Mouse (Mus musculus) activated CD4-positive, CD25-positive, alpha-beta regulatory T cell, adult 4 months (primary cell): ENCODE results near the gene Gm3448. TPM values are rescaled to one million over a fixed set of nuclear protein-coding genes. Genes with fewer than 3 reads are reported as not detected.
"Not testable (repeated sequence)": the region's sequence is repeated elsewhere in the genome, so short reads cannot be mapped to it uniquely, and the experiment has no call there.

Experiments used
- ATAC-seq: one replicate; pipeline ENCODE4 v1.8.0; 2017
- polyA plus RNA-seq, 2 experiments: library from polyadenylated mRNA; unstranded; fragments of 100-300 nt; shearing (Covaris generic); gene quantifications; one replicate each; pipeline ENCODE4 v1.2.1; 2017

Gene Gm3448
- polyA plus RNA-seq, 2 experiments from 2014 or later = 2.1 to 4.7 TPM

- not testable (repeated sequence) for ATAC-seq
Observed at GRCm38 (mm10) chr17:15025513-15025912, 15.8 kb downstream of the Gm3448 start.

GRCm38 (mm10) chr17:15024502-15025193 is 16.7 kb downstream of the Gm3448 start:
- ATAC-seq = peak; percentile 55

DNA sequence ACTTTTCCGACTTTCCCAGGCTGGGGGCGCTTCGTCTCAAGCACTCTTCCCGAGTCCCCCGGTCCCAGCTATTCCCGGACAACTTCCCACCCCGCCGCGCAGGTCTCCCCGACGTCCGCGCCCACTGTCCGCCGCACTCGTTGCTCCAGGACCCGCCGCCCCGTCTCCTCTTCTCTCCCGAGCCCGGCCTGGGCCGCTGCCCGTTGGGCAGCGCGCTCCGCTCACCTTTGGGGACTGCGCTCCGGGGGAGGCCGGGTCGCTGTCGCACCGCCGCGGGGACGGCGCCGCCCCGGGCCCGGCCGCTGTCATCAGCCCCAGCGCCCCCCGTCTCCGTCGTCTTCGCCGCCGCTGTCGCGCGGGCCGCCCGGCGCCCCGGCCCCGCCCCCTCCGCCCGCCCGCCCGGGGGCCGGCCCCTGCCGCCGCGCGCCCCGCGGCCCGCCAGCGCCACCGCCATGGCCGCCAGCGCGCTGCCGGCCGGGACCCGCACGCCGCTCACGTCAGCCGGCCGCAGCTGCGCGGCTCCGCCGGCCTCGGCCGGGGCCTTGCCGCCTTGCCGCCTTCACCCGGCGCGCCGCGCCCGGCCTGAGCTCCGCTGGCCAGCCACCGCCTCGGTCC is 17.4 kb downstream of the Gm3448 start:
- ATAC-seq = peak; percentile 57

DNA sequence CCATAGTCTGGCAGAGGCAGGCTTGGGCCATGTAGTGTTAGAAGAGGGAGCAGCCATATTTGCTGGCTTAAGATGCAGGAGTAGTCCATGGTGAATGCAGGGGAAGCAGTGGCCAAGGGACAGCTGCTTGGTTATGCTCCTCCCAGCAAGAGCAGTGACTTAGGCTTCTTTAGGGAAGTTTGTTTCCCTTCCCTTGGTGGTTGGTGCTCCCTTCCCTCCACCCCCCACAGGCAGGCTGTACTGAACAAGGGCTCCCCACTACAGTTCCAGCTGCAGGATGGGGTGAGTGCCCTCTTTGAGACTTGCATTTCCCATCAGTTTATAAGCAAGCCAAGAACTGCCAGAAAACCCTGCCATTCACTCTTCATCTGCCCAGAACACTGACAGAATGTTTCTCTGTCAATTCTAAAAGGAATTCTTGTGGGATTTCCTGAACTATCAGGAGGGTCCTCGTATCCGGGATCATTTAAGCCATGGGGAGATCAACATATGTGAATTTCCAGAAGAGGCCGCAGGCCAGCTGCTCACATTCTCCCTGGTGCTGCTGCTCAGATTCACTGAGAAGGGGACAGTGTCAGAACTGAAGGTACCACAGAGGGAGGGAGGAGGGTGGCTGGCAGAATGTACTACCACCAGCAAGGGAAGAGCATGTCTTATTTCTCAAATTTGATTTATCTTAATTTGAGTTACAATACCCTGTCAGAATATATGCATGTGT is 19.7 kb downstream of the Gm3448 start:
- not testable (repeated sequence) for ATAC-seq

DNA sequence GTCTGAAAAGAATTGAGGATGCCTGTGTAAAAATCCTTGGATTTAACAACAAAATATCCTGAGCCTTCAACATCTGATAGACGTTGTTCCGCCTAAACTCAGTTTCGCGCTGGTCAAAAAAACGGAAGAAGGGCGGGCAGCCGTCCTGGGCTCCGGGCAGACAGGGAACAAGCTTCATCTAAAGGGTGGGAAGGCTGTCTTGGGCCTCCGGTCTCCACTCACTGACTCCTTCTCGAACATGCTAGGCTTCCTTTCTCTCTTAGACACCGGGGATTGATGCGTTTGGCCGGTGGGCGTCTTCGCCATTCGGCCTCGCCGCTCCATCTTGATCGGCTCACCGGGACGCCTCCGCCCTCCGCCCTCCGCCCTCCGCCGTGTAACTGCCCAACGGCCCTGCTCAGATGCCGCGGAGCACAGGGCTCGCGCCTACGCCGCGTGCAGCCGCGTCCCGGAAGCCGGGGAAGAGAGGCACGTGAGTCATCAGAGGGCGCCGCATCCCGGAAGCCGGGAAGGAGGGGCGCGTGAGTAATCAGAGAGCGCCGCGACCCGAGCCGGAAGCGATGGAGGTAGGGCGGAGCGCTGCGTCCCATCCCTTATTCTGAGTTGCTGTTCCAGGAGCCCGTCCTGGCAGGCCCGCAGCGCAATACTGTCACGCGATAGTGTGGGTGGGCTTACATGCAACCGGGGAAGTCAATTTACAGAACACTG is 31.5 kb downstream of the Gm3448 start, which contains the start of gene Gm3435:
Gene Gm3435 (plus strand): TSS at position 471 of the 708 bp plus-strand sequence.
- peak; percentile 92 for ATAC-seq

DNA sequence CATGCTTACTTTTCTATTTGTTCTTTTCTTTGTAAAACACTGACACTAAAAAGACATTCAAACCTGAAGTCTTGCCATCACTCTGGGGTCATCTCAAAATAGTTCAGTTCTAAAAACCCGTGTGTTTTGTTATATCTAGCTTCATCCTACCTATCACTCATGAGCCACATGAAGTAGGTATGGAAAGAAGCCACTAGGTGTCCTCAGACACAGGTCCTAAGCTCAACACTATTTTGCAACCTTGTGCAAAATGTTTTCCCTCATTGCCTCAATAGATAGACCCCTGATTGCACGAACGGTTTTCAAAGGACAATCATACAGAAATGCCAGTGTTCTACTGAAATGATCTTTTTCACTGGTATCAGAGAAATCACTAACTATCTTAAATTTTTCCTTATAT is 32.2 kb downstream of the Gm3448 start:
- peak; percentile 64 for ATAC-seq

- ATAC-seq = not testable (repeated sequence)
Observed at GRCm38 (mm10) chr17:15000047-15000446, 41.3 kb downstream of the Gm3448 start.

GRCm38 (mm10) chr17:14994140-14994539 is 47.2 kb downstream of the Gm3448 start:
- ATAC-seq = not testable (repeated sequence)

GRCm38 (mm10) chr17:14993139-14993832 is 48.1 kb downstream of the Gm3448 start:
- ATAC-seq = peak; percentile 43

DNA sequence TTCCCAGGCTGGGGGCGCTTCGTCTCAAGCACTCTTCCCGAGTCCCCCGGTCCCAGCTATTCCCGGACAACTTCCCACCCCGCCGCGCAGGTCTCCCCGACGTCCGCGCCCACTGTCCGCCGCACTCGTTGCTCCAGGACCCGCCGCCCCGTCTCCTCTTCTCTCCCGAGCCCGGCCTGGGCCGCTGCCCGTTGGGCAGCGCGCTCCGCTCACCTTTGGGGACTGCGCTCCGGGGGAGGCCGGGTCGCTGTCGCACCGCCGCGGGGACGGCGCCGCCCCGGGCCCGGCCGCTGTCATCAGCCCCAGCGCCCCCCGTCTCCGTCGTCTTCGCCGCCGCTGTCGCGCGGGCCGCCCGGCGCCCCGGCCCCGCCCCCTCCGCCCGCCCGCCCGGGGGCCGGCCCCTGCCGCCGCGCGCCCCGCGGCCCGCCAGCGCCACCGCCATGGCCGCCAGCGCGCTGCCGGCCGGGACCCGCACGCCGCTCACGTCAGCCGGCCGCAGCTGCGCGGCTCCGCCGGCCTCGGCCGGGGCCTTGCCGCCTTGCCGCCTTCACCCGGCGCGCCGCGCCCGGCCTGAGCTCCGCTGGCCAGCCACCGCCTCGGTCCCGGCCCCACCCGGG is 48.7 kb downstream of the Gm3448 start:
- peak; percentile 64 for ATAC-seq

DNA sequence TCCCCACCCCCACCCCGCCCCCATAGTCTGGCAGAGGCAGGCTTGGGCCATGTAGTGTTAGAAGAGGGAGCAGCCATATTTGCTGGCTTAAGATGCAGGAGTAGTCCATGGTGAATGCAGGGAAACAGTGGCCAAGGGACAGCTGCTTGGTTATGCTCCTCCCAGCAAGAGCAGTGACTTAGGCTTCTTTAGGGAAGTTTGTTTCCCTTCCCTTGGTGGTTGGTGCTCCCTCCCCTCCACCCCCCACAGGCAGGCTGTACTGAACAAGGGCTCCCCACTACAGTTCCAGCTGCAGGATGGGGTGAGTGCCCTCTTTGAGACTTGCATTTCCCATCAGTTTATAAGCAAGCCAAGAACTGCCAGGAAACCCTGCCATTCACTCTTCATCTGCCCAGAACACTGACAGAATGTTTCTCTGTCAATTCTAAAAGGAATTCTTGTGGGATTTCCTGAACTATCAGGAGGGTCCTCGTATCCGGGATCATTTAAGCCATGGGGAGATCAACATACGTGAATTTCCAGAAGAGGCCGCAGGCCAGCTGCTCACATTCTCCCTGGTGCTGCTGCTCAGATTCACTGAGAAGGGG is 51.1 kb downstream of the Gm3448 start:
- ATAC-seq = not testable (repeated sequence)

DNA sequence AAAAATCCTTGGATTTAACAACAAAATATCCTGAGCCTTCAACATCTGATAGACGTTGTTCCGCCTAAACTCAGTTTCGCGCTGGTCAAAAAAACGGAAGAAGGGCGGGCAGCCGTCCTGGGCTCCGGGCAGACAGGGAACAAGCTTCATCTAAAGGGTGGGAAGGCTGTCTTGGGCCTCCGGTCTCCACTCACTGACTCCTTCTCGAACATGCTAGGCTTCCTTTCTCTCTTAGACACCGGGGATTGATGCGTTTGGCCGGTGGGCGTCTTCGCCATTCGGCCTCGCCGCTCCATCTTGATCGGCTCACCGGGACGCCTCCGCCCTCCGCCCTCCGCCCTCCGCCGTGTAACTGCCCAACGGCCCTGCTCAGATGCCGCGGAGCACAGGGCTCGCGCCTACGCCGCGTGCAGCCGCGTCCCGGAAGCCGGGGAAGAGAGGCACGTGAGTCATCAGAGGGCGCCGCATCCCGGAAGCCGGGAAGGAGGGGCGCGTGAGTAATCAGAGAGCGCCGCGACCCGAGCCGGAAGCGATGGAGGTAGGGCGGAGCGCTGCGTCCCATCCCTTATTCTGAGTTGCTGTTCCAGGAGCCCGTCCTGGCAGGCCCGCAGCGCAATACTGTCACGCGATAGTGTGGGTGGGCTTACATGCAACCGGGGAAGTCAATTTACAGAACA is 62.8 kb downstream of the Gm3448 start, which contains the start of the genes 9030025P20Rik and Gm3417:
Gene 9030025P20Rik (plus strand): TSS at position 107 of the 677 bp plus-strand sequence.
Gene Gm3417 (minus strand): TSS at position 429 of the 677 bp plus-strand sequence.
- peak; percentile 95 for ATAC-seq

- ATAC-seq = peak; percentile 67
Observed at GRCm38 (mm10) chr17:14977718-14978361, 63.5 kb downstream of the Gm3448 start.

DNA sequence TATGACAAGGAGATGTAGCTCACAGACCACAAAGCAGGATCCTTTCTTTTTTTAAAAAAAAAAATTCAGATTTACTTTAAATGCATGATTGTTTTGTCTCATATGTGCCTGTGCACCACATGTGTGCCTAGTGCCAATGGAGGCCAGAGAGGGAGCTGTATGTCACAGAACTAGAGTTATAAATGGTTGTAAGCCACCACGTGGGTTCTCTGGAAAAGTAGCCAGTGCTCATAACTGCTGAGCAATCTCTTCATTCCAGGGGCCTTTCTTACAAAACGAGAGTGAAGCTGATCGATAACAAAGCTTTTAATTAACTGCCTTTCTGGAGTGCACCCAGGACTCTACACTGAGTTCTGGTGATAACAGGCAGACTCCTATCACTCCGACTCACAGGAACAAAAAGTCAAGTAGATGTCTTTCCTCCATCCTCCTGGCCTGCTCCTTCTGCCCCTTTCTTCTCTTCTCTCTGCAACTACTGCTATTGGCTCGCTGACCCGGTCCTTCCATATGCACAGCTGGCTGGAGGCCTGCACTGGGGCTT is 72.9 kb downstream of the Gm3448 start:
- ATAC-seq = not testable (repeated sequence)

DNA sequence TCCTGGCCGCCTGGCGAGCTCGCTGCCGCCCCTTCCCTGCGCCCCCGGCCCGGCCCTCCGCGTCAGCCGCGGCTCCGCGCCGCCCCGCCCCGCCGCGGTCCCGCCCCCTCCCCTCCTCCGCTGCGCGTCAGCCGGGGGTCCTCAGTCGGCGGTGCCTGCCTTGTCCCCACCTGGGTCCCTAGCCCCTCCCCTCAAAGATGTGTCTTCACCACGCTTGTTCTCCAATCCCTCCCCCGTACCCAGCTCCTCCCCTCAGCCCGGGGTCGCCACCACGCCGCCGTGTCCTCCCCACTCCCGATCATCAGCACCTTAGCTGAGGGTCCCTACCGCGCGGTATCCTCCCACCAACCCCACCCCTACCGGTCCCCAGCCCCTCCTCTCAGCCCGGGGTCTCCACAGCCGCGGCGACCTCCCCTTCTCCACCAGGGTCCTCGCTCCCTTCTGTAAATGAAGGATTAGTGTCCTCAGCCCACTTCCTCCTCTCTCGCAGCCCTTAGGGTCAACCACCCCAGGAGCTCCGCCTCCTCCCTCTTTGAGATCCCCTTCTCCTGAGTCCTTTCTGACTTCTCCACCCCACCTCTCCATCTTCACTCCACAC is 79.7 kb downstream of the Gm3448 start:
- ATAC-seq = peak; percentile 62

DNA sequence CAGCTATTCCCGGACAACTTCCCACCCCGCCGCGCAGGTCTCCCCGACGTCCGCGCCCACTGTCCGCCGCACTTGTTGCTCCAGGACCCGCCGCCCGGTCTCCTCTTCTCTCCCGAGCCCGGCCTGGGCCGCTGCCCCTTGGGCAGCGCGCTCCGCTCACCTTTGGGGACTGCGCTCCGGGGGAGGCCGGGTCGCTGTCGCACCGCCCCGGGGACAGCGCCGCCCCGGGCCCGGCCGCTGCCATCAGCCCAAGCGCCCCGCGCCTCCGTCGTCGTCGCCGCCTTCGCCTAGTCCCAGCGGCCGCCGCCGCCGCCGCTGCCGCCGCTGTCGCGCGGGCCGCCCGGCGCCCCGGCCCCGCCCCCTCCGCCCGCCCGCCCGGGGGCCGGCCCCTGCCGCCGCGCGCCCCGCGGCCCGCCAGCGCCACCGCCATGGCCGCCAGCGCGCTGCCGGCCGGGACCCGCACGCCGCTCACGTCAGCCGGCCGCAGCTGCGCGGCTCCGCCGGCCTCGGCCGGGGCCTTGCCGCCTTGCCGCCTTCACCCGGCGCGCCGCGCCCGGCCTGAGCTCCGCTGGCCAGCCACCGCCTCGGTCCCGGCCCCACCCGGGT is 80.3 kb downstream of the Gm3448 start, which contains the start of gene Phf10:
Gene Phf10 (minus strand): TSS at position 323 of the 606 bp plus-strand sequence.
- peak; percentile 61 for ATAC-seq

DNA sequence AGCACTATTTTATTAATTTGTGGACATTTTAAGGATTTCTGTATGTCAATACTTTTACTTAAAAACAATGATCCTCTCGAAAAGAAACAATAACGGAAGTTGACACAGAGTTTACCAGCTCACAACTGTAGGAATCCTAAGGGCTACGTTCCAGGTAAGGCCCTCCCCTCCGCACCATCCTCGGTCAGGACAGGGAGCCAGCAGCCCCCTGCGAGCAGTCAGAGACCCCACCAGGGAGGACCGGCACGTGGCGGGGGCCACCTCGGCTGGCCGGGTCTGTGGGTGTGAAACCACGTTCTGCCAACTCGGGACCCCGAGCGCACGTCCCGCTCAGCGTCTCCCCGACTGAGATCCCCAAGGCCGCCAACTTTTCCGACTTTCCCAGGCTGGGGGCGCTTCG is 80.8 kb downstream of the Gm3448 start:
- ATAC-seq = peak; percentile 22

DNA sequence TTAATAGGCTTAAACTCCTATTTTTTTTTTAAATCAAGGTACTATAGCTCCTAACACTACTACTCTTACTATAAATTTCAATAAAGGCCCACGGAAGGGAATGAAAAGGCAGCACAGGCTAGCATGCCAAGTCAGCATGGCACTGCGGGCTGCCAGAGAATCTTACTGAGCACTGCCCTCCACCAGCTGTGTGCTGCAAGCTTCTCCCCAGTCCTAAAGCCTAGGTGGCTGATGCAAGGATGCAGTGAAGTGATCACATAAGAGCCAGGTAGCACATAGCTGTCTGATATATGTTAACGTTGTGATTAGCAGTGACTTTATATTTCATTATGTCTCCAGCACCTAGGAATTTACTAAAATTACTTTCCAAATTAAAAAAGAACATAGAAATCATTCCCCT is 81.4 kb downstream of the Gm3448 start:
- ATAC-seq = no peak
